Mouse (Mus musculus): ENCODE measurements at regions not wholly inside any gene's neighbourhood (a gene's known extent, or its start where the extent isn't known, plus 50 kb on each side); places are given as distances from the start of the nearest gene placed in this dataset.

DNA sequence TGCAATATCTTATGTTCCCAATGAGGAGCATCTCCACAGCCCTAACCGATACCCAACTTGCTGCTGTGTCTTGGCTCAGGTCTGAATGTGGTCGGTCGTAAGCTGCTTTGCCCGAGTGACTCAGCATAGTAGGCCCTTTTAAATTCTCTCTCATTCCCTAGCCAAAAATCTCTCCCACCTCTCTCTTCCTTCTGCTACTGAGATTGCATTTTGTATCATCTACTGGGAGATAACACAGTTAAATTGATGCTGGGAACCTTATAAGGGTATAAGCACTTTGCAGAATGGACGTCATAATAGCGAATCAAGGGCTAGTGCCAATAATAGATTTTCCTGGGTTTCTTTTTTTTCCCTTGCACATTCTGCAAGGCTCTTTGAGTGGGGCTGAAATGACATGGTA is 54.8 kb upstream of the Bdnf start:
- 85% methylated on average over 6 of the region's 6 CpGs for WGBS
- no peak overlapping the region for H3K4me3 ChIP-seq (ENCODE audit: low read depth, low read length)
- no peaks in the 10 kb centered on the region for H3K27me3 ChIP-seq (replicated peaks; ENCODE audit: insufficient read depth, low read length)
- DNase-seq (ENCODE audit: low spot score) (no peak), ATAC-seq (no peak)
- TF ChIP-seq EP300 (IDR thresholded peaks at IDR 0.05): no peak
- no peak for TF ChIP-seq CTCF (IDR thresholded peaks at IDR 0.05)
- no peaks in the 10 kb centered on the region for H3K36me3 ChIP-seq (ENCODE audit: insufficient read depth, low read length)
- no peak overlapping the region for H3K9ac ChIP-seq (replicated peaks; ENCODE audit: low read depth)
- H3K4me1 ChIP-seq (ENCODE audit: insufficient read depth, low read depth, low read length): no peaks in the 10 kb centered on the region
- no peak overlapping the region for H3K27ac ChIP-seq (ENCODE audit: low read length)
- H3K4me2 ChIP-seq (replicated peaks; ENCODE audit: low read depth, low read length): no peak overlapping the region
- H3K9me3 ChIP-seq (ENCODE audit: low read length): no peaks in the 10 kb centered on the region

DNA sequence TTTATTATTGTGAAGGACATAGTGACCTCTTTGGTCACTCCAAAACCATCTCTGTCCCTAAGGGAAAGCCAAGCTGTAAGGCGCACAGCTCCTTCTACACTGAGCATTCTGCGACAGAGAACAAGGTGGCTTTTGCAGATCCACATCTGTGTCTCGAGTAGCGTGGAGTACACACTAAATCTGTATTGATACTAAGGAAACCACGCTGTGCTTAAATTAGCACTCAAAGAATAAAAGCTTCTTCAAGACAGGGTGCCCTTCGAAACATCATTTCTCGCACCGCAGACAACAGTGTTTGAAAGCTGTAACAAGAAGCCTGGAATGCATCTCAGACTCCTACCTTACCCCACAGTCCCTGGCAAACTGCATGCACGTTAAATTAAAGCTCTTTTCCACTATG is 52.9 kb upstream of the Bdnf start:
- no peak for ATAC-seq
- Histone ChIP-seq H3K9ac (replicated peaks; ENCODE audit: low read depth) (no peak overlapping the region), H3K4me3 (ENCODE audit: low read depth, low read length) (no peak overlapping the region), H3K27me3 (replicated peaks; ENCODE audit: insufficient read depth, low read length) (no peaks in the 10 kb centered on the region), H3K9me3 (ENCODE audit: low read length) (no peaks in the 10 kb centered on the region), H3K4me2 (replicated peaks; ENCODE audit: low read depth, low read length) (no peak overlapping the region), H3K27ac (ENCODE audit: low read length) (no peak overlapping the region), H3K36me3 (ENCODE audit: insufficient read depth, low read length) (no peaks in the 10 kb centered on the region), H3K4me1 (ENCODE audit: insufficient read depth, low read depth, low read length) (no peaks in the 10 kb centered on the region)
- no peak for DNase-seq (ENCODE audit: low spot score)
- TF ChIP-seq EP300 (IDR thresholded peaks at IDR 0.05) (no peak), CTCF (IDR thresholded peaks at IDR 0.05) (no peak)
- WGBS: 66% methylated on average over 9 of the region's 9 CpGs
